Mouse (Mus musculus) T-helper 17 cell (primary cell): ENCODE data around the gene Bcor.

ENCODE experiments used
- in situ Hi-C, 2 experiments: fragments of 300-600 bp; cut with MboI, MseI; formaldehyde crosslinking; loops; 1 replicate in 1 of 2; 2 replicates in 1 of 2; pipeline ENCODE4 v1.15.1; 2025; ENCODE audit warnings: high pct_unique_total_duplicates in 2 of 2

The Bcor gene

DNA sequence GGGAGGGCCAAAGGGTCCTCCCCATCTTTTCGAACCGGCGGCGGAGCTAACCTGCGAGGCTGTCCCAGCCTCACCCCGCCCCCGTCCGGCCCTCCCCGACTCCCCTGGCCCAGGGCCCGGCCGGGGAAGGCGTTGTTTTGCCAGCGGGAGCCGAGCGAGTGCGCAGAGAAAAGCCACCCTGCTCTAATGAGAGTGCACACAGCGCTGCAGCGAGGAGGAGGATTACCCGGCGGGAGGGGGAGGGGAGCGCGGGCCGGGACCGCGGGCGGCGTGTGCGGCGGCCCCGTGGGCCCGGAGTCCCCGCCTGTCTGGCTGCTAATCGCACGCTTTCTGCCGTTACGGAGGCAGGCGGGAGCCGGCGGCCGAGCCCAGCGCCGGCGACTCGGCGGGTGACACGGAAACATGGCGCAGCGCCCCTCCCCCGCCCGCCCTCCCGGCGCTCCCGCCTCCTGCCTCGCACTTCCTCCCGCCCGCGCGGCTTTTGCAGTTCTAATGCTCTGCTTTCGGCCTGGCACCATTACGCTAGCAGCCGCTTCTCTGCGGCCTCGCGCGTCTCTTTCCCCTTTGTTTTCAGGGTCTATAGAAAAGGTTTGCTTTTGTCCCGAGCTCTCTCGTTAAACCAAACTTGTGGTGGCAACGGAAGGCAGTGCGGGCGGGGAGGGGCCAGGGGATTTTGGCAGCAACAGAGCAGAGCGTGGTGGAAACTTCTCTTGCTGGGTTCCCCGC is 71.7 kb downstream of the Bcor start:
- in situ Hi-C loops, result loop anchor here (5.0 to 10.0 kb wide), 3 partner anchors 44 to 69 kb away; no protein-coding TSS in a partner anchor

DNA sequence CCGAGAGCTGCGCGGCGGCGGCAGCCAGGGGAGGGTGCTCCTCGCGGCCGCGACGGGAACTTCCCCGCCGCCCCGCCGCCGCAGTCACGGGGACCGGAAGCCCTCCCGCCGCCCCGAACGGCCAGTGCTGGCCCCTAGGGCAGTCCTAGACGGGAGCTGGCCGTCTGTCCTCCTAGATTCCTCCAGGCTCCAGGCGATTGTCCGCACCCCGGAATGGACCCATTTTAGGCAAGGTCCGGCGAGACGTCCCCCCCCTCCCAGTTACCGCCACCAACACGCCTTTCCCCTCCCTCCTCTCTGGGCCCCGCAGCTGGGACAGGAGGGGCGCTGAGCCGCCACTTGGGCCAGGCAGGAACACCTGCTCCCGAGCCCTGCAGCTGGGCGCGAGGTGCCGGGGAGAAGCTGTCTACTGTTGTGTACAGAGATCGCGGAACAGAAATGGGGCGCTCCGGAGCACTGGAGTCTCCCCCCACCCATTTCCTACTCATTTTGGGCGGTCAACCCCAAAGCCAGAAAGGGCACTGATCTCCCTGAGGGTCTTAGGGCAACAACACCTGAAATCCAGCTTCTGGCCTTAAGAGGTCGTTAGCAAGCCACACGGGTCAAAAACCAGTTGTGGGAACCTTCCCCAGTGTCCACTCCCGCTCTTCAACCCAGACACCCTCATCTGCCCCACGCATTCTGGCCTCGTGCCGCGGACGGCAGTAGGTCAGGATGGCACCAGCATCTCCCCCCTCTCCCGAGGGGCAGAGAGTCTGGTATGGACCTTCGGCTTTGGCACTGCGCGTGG is 72.4 kb downstream of the Bcor start:
- in situ Hi-C loops, result loop anchor here (5.0 to 10.0 kb wide), 3 partner anchors 45 to 70 kb away; no protein-coding TSS in a partner anchor

DNA sequence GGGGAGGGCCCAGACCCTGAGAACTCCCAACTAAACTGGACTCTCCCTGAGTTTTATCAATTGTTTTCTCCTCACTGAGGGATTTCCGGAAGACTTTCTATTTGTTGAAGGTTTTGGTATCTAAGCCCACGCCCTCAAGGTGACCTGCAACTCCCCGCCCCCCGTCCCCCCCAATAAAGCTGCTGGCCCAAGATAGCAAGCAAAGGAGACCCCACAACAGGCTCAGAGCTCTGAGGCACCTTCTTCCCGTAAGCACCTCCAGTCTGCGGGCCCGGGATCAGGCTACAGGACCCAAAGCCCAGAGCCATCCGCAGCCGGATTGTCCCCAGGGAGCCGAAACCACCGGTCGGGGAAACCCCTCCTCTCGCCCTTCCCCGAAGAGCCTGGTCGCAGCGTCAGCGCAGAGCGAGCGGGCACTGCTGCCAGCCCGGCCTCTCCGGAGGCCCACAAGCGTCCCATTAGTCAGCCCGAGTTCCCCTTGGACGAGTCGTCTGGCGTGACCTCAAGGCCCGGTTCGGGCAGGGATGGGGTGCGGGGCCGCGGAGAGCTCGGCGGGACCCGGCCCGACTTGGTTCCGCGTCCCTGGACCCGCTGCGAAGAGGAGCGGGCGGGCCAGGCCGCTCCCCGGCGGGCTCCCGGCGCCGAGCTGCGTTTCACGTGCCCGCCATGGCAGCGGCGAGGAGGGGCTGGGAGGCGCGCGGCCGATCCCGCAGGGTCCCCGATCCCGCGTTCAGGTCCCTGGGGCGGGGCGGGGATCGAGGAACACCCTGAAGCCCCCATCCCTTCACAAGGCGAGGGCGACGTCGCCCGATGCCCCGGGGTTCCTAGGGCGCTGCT is 73.3 kb downstream of the Bcor start:
- in situ Hi-C loops, result loop anchor here (5.0 to 10.0 kb wide), 3 partner anchors 45 to 70 kb away; no protein-coding TSS in a partner anchor

DNA sequence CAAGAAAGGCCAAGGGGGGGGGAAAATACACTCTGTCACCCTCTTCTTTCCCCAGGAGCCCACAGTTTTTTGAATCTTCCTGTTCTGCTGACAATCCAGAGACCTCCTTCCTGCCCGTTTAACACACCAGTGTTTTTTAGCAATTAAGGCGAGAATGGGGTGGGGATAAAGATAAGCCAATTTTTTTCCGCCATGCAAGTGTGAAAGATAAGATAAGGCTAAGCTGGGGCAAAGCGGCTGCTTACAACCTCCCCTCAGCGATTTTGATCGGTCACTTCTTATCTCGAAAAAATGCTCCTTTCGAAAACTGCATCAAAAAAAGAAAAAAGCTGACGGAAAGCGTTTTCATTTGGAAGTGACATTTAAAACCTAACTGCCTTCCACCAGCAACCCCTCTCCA is 74.2 kb downstream of the Bcor start:
- in situ Hi-C loops, result loop anchor here (5.0 to 10.0 kb wide), 3 partner anchors 46 to 71 kb away; no protein-coding TSS in a partner anchor

DNA sequence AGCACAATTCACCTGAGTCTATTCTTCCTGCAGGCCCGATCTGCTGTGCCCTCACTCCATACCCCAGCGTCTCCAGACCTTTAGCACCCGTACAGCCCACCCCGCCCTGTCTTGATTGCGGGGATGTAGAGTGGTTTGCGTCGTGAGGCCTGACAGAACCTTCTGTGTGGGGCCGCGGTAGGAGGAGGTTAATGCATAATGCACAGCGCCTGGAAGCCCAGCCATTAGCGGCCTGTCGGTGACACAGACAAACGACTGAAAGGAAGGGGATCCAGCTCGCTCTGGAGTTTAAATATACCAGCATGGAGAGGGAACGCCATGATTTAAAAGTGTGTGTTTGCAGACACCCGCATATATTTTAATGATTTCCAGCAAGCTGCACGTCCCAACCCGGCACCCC is 74.9 kb downstream of the Bcor start:
- in situ Hi-C loops, result loop anchor here (5.0 to 10.0 kb wide), 3 partner anchors 47 to 72 kb away; no protein-coding TSS in a partner anchor

DNA sequence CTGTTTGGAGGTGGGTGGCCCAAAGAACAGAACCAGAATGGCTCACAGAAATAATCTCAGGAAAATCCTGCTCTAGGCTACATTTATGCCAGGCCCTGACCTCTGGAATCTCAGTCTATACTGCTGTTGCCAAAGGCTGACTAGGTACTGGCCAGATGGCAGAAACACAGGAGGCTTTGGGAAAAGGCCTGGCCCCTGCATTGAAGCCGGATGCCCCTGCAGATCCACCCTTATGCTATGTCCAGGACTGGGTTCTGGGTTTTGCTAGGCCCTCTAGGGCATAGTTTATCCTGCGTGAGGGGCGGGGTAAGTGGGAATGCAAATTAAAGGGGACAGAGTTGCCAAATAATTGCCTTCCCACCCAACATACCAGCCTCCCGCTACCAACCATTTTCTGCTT is 75.5 kb downstream of the Bcor start:
- in situ Hi-C loops, result loop anchor here (5.0 to 10.0 kb wide), 3 partner anchors 48 to 73 kb away; no protein-coding TSS in a partner anchor

DNA sequence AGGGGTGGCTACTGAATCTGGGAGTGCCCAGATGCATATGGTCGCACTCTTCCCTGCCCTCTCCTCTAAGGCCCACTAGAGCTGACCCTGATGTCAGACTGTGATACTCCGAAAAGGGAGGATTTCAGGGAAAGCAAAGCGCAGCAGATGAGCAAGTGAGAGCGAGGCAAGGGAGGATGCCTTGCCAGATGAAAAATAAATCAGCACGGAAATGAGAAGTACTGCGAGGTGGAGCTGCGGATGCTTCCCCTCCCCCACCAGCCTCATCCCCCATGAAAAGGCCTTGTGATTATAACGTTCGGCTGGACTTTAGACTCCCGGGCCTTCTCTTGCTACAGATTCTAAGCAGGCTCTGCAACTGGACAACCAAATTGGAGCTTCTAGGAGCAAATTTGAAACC is 76.5 kb downstream of the Bcor start:
- in situ Hi-C loops, result loop anchor here in 1 of 2 experiments (10.0 kb wide), 1 partner anchor 51 kb away; no protein-coding TSS in a partner anchor

DNA sequence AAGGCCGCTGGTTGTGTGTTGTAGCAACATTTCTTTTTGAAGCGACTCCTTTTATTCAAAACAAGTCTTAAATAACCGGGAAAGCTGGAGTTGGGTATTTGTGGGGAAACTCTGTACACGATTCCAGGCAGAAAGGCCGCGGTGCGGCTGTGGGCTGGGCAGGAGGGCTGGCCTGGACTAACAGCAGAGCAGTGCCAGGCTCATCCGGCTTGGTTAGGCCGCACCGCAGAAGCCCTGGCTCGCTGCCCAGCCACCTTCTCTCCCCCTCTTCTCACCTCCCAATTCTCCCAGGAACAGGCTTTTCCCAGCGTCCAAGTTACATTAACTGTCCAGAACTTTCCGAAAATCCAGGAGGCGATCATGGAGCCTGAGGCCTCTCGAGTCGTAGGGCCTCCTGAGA is 77.4 kb downstream of the Bcor start:
- in situ Hi-C loops, result loop anchor here in 1 of 2 experiments (10.0 kb wide), 1 partner anchor 52 kb away; no protein-coding TSS in a partner anchor

DNA sequence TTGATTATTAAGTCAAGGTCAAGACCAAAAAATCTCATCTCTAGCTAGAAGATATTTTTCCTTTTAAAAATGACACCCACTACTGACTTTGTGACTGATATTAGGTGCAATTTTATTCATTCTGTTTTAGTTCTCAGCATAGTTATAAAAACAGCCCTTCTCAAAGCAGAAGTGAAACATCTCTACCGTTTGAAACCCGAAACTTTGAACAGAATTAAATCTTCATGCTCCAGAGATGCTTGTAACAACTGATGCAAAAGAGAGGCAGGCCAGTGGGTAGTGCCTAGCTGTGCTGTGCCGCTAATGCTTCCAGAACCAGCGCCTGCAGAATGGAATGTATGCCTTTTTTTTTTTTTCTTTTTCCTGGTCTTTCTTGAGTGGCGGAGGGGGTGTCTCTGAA is 78.0 kb downstream of the Bcor start:
- in situ Hi-C loops, result loop anchor here in 1 of 2 experiments (10.0 kb wide), 1 partner anchor 53 kb away; no protein-coding TSS in a partner anchor

DNA sequence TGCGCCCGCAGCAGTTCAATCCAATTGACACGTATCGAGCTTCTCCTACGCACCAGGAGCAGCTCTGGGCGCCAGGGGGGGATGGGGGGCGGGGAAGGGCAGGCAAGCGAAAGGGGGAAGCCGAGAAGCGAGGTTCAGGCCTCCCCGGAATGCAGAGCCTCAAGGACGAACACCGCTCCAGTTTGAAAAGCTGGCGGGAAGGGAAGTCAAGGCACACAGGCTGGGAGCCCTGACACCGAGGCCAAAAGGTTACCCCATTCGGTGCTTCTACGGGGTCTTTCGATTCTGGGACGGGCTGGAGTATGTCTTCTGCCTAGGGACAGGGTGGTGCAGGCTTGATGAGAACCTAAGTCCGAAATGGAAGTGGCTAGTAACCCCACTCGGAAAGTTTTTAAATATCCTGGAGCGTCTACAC is 78.4 kb downstream of the Bcor start:
- in situ Hi-C loops, result loop anchor here in 1 of 2 experiments (10.0 kb wide), 1 partner anchor 53 kb away; no protein-coding TSS in a partner anchor

DNA sequence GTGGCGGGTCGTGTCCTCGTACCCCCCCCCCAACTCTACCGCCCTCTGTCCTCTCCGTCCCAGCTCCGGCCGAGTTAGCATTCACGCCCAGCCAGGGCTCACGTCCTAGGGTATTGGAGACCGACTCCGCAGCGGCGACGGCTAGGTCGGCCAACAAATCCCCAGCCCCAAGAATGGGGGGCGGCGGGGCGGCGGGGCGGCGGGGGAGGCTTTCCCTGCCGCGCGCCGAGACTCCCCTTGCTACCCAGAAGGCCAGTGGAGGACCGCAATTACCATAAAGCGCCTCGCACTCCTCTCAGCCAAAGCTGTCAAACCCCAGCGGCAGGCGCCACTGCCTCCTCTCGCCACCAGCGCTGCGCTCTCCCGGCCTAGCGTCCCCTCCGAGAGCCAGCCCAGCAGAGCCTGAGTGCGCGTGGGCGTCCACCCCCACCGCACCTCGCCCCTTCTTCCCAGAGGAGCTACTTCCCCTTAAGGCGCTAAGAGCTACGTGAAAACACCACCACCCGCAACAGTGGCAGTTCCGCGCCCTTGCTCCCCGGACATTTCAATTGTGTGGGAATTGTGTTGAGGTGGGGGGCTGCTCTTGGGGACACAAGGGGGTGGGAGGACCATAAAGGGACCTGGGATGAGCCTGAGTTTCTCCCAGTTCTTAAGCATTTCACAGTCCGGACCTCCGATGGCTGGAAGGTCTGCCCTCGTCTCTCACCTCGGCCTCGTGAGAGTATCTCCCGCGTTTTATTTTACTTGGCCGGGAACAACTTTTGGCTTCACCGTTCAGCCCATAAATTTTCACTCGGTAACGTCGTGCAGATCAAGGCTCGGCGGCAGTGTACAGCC is 79.0 kb downstream of the Bcor start:
- in situ Hi-C loops, result loop anchor here in 1 of 2 experiments (10.0 kb wide), 1 partner anchor 54 kb away; no protein-coding TSS in a partner anchor

DNA sequence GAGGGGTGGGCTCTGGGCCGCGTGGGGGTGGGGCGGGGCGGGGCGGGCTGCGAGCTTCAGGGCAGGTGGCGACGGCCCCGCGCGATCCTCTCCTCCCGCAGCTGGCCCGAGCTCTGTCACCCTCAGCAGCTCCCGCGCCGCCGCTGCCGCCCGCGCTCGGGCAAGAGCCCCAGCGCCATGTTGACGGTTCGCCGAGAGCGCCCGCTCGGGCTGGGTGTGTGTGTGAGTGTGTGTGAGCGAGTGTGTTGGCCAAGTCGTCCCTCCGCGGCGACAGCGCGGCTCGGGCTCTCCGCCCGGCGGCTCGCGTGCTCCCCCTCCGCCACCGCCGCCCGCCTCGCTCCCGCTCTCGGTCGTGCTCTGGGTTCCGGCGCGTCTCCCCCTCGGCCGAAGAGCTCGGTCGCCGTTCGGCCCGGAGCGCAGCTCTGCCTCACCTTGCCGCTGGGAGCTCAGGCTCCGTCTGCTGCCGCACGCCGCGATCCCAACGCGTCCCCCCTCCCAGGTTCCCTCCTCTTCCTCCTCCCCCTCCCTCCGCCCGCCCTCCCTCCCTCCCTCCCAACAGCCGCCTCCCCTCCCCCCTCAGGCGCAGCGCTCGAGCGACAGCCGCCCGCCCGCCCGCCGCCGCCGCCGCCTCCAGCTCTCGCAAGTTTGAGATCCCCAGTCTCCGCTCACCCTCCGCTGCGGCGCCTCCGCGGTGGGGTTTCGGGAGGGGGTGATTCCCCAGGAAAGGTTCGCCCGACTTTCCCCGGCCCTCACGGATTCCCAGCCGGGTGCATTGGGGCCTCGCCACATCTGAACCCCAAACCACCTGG is 79.9 kb downstream of the Bcor start:
- in situ Hi-C loops, result loop anchor here in 1 of 2 experiments (10.0 kb wide), 1 partner anchor 55 kb away; no protein-coding TSS in a partner anchor

DNA sequence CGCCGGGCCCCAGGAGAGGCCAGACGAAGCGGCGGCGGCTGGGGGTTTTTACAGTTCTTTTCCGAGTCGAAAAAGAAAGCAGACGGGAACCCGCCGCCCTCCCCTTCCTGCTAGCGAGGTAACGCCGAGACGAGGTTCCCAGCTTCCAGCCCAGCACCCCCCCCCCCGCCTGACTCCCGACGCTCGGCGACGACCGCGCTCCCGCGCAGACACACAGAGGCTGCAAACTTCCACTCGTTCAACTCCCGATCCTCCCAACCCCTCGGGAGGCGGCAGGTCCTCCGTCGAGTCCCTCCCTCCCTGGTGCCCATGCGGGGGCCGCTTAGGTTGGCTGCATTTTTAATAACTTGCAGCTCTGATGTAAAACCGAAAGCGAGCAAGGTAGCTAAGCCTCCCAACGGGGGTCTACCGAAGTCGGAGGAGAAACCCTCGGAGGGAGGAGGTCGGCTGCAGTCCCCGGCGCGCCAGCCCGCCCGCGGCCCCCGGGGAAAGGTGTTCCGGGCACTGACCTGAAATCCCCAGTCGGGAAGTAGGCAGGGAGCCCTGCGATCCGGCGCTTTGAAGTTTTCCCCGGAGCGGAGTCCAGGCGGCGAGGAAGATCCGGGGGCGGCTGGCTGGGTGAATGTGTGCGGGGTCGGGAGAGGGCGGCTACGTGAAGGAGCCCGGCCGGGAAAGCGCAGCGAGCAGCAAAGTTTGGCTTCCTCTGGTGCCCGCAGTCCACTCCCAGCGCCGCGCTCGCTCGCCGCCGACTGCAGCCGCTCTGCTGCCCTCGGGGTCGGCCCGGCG is 80.7 kb downstream of the Bcor start:
- in situ Hi-C loops, result loop anchor here (5.0 to 10.0 kb wide), 2 partner anchors 55 to 72 kb away; no protein-coding TSS in a partner anchor

DNA sequence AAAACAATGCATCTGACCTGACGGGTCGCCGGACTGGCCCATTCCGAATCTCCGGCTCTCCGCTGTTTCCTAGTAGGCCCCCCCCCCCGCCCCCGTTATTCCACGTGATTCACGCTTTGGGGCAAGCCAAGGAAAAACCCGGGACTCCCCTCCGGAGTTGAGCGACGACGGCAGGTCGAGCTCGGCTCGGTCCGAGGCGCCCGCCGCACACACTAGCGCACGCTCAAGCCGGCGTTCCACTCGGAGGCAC is 81.2 kb downstream of the Bcor start:
- in situ Hi-C loops, result loop anchor here in 1 of 2 experiments (5.0 kb wide), 1 partner anchor 72 kb away; no protein-coding TSS in a partner anchor

DNA sequence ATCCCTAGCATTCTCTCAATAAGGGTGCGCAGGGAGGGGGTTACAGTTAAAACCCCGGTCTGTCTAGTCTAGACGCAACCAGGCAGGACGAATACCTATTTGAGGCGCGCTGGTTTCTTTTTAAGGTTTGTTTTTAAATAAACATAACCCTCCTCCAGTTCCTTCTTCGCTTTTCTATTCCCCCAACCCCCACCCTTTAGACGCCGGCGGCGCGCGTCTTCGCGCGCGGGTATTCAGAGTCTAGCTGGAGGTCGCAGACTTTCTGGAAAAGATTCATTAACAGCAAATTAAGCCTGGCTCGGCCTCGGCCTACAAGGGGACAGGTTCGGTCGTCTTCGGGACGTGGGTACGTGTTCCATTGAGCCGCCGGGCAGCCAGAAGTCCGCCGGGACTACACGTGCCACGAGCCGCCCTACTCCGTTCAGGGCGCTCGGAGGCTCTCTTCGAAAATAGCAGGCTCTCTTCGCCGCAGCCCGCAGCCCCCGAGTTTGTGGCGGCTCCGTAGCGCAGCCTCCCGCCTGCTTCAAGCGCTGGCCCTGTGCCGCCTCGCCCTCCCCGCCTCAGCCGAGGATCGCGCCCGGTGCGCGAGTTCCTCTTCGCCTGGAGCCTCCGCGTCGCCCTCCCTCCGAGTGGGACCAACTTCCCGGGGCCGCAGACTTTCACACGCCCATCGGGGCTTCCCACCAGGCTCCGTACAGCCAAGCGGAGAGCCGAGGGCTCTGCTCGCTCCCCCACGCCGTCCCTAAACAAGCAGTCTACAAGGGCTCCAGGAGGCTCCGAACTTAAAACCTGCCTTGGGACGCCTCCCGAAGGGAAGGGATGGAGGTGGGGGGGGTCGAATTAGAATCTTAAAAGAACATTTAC is 81.7 kb downstream of the Bcor start:
- in situ Hi-C loops, result loop anchor here in 1 of 2 experiments (5.0 kb wide), 1 partner anchor 71 kb away; no protein-coding TSS in a partner anchor

DNA sequence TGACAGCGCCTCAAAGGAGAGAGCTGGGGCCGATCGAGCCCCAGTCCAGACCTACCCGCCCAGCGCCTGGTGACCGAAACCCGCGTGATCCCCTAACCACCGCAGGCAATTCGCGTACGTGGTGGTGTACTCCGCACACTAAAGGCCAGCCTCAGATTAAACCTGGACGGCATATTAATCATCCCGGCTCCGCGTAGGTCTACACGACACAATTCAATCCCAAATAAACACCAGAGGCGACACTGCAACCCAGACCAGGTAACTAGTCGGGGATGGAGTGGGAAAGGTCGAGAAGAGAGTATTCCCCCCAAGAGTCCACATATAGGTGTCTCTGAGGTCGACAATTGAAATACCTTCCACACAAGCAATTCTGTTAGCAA is 82.6 kb downstream of the Bcor start:
- in situ Hi-C loops, result loop anchor here in 1 of 2 experiments (5.0 kb wide), 1 partner anchor 70 kb away; no protein-coding TSS in a partner anchor
